In the genomic region with DNA sequence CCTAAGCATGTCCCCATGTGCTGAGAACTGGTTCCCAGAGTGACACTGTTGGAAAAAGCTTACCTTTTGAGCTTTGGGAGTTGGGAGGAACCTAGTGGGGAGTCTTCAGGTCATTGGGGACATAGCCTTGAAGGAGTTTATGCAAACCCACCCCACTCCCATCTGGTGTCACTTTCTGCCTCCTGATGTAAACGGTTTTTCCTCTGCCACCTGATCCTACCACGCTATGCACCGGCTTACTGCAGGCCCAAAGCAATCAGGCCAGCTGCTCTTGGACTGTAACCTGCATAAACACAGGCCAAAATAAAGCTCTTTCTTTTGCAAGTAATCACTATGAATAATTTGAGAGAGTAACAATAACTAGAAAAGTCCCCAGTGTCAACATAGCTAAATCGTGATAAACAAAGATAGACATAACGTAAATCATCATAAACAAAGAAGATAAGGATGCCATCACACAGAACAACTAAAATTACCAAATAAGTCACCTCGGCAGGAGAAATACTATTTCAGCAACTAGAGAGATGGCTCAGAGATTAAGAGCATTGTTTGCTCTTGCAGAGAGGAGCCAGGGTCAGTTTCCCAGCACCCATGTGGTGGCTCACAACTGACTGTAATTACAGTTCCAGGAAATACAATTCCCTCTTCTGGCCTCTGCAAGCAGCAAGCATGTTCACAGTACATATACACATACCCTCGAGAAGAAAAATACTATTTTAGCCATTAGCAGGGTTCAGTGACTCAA, we compare ENCODE assay signal across 25 mouse cellular contexts. TPM values are rescaled to one million over a fixed set of nuclear protein-coding genes. Genes with fewer than 3 reads are reported as not detected.
DNase-seq lines count a peak whose midpoint lies in the region; ATAC-seq lines count a peak whose summit lies in the region.
"Had no signal": no experiment of that assay in that cellular context is flagged by ENCODE, and none has a peak within 500 bp of the region (broad histone marks: within the 10 kb centered on the region; RNA-seq: fewer than 3 reads in every experiment).

No protein-coding gene starts in this region.

- peaks cover 6% of the 10 kb centered on the region for H3K4me1 ChIP-seq in hindbrain, embryonic 12.5 days
- peaks cover 7% of the 10 kb centered on the region for H3K4me1 ChIP-seq in hindbrain, embryonic 10.5 days (replicated peaks)
- H3K4me1 ChIP-seq in liver, embryonic 13.5 days (replicated peaks): peaks cover 46% of the 10 kb centered on the region
- H3K4me1 ChIP-seq in embryonic facial prominence, embryonic 12.5 days: peaks cover 29% of the 10 kb centered on the region
- H3K4me1 ChIP-seq: hindbrain, embryonic 15.5 days had no signal

- H3K4me3 ChIP-seq in hindbrain, embryonic 12.5 days: no peak overlapping the region
- H3K4me3 ChIP-seq in hindbrain, embryonic 10.5 days: no peak overlapping the region
- no peak overlapping the region for H3K4me3 ChIP-seq in liver, embryonic 13.5 days (replicated peaks)
- H3K4me3 ChIP-seq in embryonic facial prominence, embryonic 12.5 days: no peak overlapping the region
- H3K4me3 ChIP-seq: embryonic facial prominence, embryonic 13.5 days; forebrain, embryonic 10.5 days; forebrain, embryonic 13.5 days; heart, embryonic 13.5 days; hindbrain, embryonic 15.5 days had no signal

- ATAC-seq in hindbrain, embryonic 12.5 days (ENCODE audit: low FRiP score): no peak
- ATAC-seq in liver, embryonic 13.5 days (ENCODE audit: low read depth): no peak
- no peak for ATAC-seq in embryonic facial prominence, embryonic 12.5 days (ENCODE audit: insufficient number of reproducible peaks, insufficient read depth, low FRiP score, low TSS enrichment)
- ATAC-seq: activated CD4-positive, CD25-positive, alpha-beta regulatory T cell, adult 4 months; forebrain, embryonic 13.5 days; forebrain, embryonic 16.5 days had no signal

- WGBS in hindbrain, embryonic 12.5 days: 61% methylated on average over 7 of the region's 7 CpGs
- 75% methylated on average over 7 of the region's 7 CpGs for WGBS in hindbrain, embryonic 10.5 days
- WGBS in liver, embryonic 13.5 days (ENCODE audit: insufficient replicate concordance): 67% methylated on average over 7 of the region's 7 CpGs
- WGBS in embryonic facial prominence, embryonic 12.5 days: 47% methylated on average over 7 of the region's 7 CpGs

- DNase-seq in hindbrain, embryonic 10.5 days (ENCODE audit: low spot score): no peak
- no peak for DNase-seq in liver, embryonic 13.5 days
- no peak for DNase-seq in liver
- DNase-seq in spleen, adult 12 weeks (ENCODE audit: low spot score): no peak
- DNase-seq in spleen, postnatal 4 days (ENCODE audit: low spot score in 2 of 2): no peak
- DNase-seq: adrenal gland, adult 8-10 months; adrenal gland, postnatal 25 days; cerebellum, adult 11-12 months; cerebellum, adult 8-10 months; cerebellum, postnatal 10 days; cerebellum, postnatal 36 days; embryo, embryonic 11 days; gastrocnemius, postnatal 14 days; heart, adult 11 months; heart, postnatal 14 days; heart, postnatal 4 days had no signal

- no peak overlapping the region for H3K4me2 ChIP-seq in hindbrain, embryonic 12.5 days (replicated peaks)
- no peak overlapping the region for H3K4me2 ChIP-seq in liver, embryonic 13.5 days
- no peak overlapping the region for H3K4me2 ChIP-seq in embryonic facial prominence, embryonic 12.5 days (replicated peaks)
- H3K4me2 ChIP-seq: forebrain, embryonic 13.5 days; heart, embryonic 13.5 days; hindbrain, embryonic 15.5 days had no signal

- H3K27me3 ChIP-seq in hindbrain, embryonic 12.5 days: no peaks in the 10 kb centered on the region
- H3K27me3 ChIP-seq in hindbrain, embryonic 10.5 days (ENCODE audit: insufficient read depth, poor library complexity, severe bottlenecking): no peaks in the 10 kb centered on the region
- no peaks in the 10 kb centered on the region for H3K27me3 ChIP-seq in liver, embryonic 13.5 days
- H3K27me3 ChIP-seq in embryonic facial prominence, embryonic 12.5 days: 0 out of 2 replicates have a peak, but pooled peaks cover 4% of the 10 kb centered on the region
- H3K27me3 ChIP-seq: embryonic facial prominence, embryonic 13.5 days; forebrain, embryonic 13.5 days; hindbrain, embryonic 15.5 days had no signal

- no peaks in the 10 kb centered on the region for H3K36me3 ChIP-seq in hindbrain, embryonic 12.5 days
- no peaks in the 10 kb centered on the region for H3K36me3 ChIP-seq in hindbrain, embryonic 10.5 days
- no peaks in the 10 kb centered on the region for H3K36me3 ChIP-seq in liver, embryonic 13.5 days
- no peaks in the 10 kb centered on the region for H3K36me3 ChIP-seq in embryonic facial prominence, embryonic 12.5 days
- H3K36me3 ChIP-seq: embryonic facial prominence, embryonic 13.5 days; forebrain, embryonic 10.5 days; heart, embryonic 13.5 days; hindbrain, embryonic 15.5 days had no signal

- no peaks in the 10 kb centered on the region for H3K9me3 ChIP-seq in hindbrain, embryonic 12.5 days (replicated peaks)
- no peaks in the 10 kb centered on the region for H3K9me3 ChIP-seq in hindbrain, embryonic 10.5 days
- no peaks in the 10 kb centered on the region for H3K9me3 ChIP-seq in liver, embryonic 13.5 days (replicated peaks)
- no peaks in the 10 kb centered on the region for H3K9me3 ChIP-seq in embryonic facial prominence, embryonic 12.5 days
- H3K9me3 ChIP-seq: embryonic facial prominence, embryonic 13.5 days; forebrain, embryonic 10.5 days; forebrain, embryonic 13.5 days; heart, embryonic 13.5 days; hindbrain, embryonic 15.5 days had no signal

- H3K27ac ChIP-seq in hindbrain, embryonic 12.5 days: 0 out of 2 replicates have a peak overlapping the region, but pooled peaks have one; percentile 30
- no peak overlapping the region for H3K27ac ChIP-seq in hindbrain, embryonic 10.5 days
- H3K27ac ChIP-seq in liver, embryonic 13.5 days: peak overlapping the region; percentile 58; the same call in 1 of the 2 replicates
- 0 out of 2 replicates have a peak overlapping the region, but pooled peaks have one; percentile 38 for H3K27ac ChIP-seq in embryonic facial prominence, embryonic 12.5 days
- H3K27ac ChIP-seq: forebrain, embryonic 10.5 days; forebrain, embryonic 13.5 days; heart, embryonic 13.5 days; hindbrain, embryonic 15.5 days had no signal

- no peak overlapping the region for H3K9ac ChIP-seq in hindbrain, embryonic 12.5 days
- H3K9ac ChIP-seq in liver, embryonic 13.5 days: no peak overlapping the region
- no peak overlapping the region for H3K9ac ChIP-seq in embryonic facial prominence, embryonic 12.5 days
- H3K9ac ChIP-seq: embryonic facial prominence, embryonic 13.5 days; forebrain, embryonic 13.5 days; heart, embryonic 13.5 days; hindbrain, embryonic 15.5 days had no signal

RNA-seq across cellular contexts. Expression of gene Epb41l4b, which starts 29.6 kb away (rescaled TPM):
- polyA plus RNA-seq in hindbrain, embryonic 12.5 days (2016; fragmentation: Nextera tagmentation; extraction: Ambion mirVana): 1.5 and 2.0 TPM in 2 replicates
- polyA plus RNA-seq in hindbrain, embryonic 10.5 days (2016; fragmentation: Nextera tagmentation; extraction: Ambion mirVana): 0.65 and 0.92 TPM in 2 replicates
- 1.3 and 1.5 TPM in 2 replicates for polyA plus RNA-seq in liver, embryonic 13.5 days (2015; fragmentation: Nextera tagmentation; extraction: Ambion mirVana)
- 2.8 and 3.0 TPM in 2 replicates for polyA plus RNA-seq in embryonic facial prominence, embryonic 12.5 days (2016; fragmentation: Nextera tagmentation; extraction: Ambion mirVana)
- polyA plus RNA-seq: activated CD4-positive, CD25-positive, alpha-beta regulatory T cell, adult 4 months had no signal
